Mouse (Mus musculus) kidney, adult 2 months (tissue): ENCODE measurements around the gene Gm13697.

Source experiments
- CTCF ChIP-seq: fragments of 200-500 bp; conservative IDR thresholded peaks from 2 replicates; pipeline ENCODE4 v1.5.1; 2011; ENCODE audit warnings: low read depth, mild to moderate bottlenecking, control low read depth, low read length, moderate library complexity, mixed read lengths; ENCODE audit not compliant: insufficient read depth, insufficient read length
- POLR2A ChIP-seq: fragments of 200-500 bp; IDR thresholded peaks from one replicate; pipeline ENCODE4 v1.6.1; 2011; ENCODE audit warnings: low read depth, low read length, control low read depth

DNA sequence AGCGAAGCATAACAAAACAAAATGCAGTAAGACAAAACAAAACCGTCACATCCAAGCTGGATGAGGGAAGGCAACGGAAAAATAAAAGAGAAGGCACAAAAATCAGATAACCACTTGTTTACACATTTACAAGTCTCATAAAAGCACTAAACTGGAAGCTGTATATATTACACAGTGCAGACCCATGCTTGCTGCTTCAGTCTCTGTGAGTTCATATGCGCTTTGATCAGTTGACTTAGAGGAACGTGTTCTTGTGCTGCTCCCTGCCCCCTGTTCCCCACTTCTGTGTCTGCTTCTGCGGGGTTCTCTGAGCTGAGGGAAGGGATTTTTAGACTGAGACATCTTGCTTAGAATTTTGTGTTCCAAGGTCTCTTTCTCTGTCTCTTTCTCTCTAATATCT is 30.0 kb downstream of the Gm13697 start:
- TF ChIP-seq CTCF (no peak), POLR2A (no peak)
